Mouse (Mus musculus): ENCODE measurements at regions not wholly inside any gene's neighbourhood (a gene's known extent, or its start where the extent isn't known, plus 50 kb on each side); places are given as distances from the start of the nearest gene placed in this dataset.

- TF ChIP-seq GATA1 (IDR thresholded peaks at IDR 0.05; ENCODE audit: borderline replicate concordance, low read length) (no peak), FLI1 (IDR thresholded peaks at IDR 0.05; ENCODE audit: low read length) (no peak)
Measured at GRCm38 (mm10) chr12:110022631-110023030, 256.2 kb upstream of the Dio3 start.
